Mouse (Mus musculus): ENCODE data around the gene Slc44a5. TPM values are rescaled to one million over a fixed set of nuclear protein-coding genes. Genes with fewer than 3 reads are reported as not detected.

The Slc44a5 gene
- total RNA-seq, 1 experiment = 0.09 TPM

DNA sequence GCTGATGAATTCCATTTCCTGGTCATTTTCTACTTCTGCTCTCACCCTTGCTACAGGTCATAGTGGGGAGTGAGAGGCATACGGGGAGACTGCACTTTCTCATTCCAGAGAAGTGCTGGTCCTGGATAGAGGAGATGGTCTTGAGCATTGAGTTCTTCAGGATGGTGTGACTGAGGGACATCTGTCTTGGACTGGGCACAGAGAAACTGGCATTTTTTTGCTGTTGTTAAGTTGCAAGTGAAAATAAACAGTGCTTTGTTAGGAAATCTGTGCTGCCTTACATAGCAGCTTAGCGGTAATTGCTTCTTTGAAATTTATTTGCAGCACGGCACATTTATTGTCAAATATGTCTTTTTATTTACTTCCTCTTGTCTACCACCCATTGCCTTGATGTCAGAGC lies 154.0 kb downstream of the Slc44a5 start:
- H3K9ac ChIP-seq (ENCODE audit: insufficient read depth, low read depth, low read length, poor library complexity, severe bottlenecking) = no peak overlapping the region
- H3K27ac ChIP-seq (ENCODE audit: insufficient read depth, low read depth, low read length, poor library complexity, severe bottlenecking) = no peak overlapping the region
- H3K4me1 ChIP-seq (ENCODE audit: control insufficient read depth in 2 of 2, insufficient read depth in 2 of 2, low read length in 2 of 2, poor library complexity in 1 of 2) = no peaks in the 10 kb centered on the region
- in situ Hi-C loops (cut with MboI; ENCODE audit: low sequenced_read_pairs in 2 of 2, unreplicated experiment in 2 of 2) = no loop called here
- no peak for DNase-seq (ENCODE audit: low read depth, low spot score)
- H3K4me3 ChIP-seq (ENCODE audit: insufficient read depth in 1 of 2, low read depth in 1 of 2, low read length in 2 of 2, poor library complexity in 1 of 2, severe bottlenecking in 1 of 2) = no peak overlapping the region
- H3K9me3 ChIP-seq (ENCODE audit: control insufficient read depth, insufficient read depth, low read depth, low read length) = no peaks in the 10 kb centered on the region
- TF ChIP-seq HCFC1 (IDR thresholded peaks at IDR 0.05; ENCODE audit: borderline replicate concordance, insufficient read depth, low read length) = no peak
- TF ChIP-seq CHD2 (IDR thresholded peaks at IDR 0.05; ENCODE audit: low read depth, low read length) = no peak
- no peak for TF ChIP-seq ZNF384 (IDR thresholded peaks at IDR 0.05; ENCODE audit: low read depth, low read length)
- TF ChIP-seq ZC3H11A (IDR thresholded peaks at IDR 0.05; ENCODE audit: borderline replicate concordance, low read depth, low read length) = no peak
- no peak for TF ChIP-seq MAFK (IDR thresholded peaks at IDR 0.05; ENCODE audit: insufficient read depth, low read depth, low read length)
- H3K36me3 ChIP-seq (ENCODE audit: control insufficient read depth, insufficient read depth, low read length, poor library complexity, severe bottlenecking) = no peaks in the 10 kb centered on the region

DNA sequence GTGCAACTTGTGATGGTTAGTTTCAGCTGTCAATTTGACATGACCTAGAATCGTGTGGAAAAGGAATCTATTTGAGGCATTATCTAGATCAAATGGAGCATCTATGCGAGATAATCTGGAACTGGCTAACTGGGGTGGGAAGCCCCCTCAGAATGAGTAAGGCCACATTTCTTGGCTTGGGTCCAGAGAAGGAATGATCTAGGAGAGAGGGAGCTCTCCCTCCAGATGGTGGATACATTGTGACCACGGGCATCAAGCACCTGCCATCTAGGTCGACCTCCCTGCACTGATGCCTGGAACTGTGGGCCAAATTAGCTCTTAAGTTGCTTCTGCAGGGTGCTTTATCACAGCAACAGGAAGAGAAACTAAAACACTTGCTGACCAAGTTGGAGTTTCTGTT lies 155.8 kb downstream of the Slc44a5 start:
- DNase-seq (ENCODE audit: low read depth, low spot score) = no peak
- in situ Hi-C loops (cut with MboI; ENCODE audit: low sequenced_read_pairs in 2 of 2, unreplicated experiment in 2 of 2) = no loop called here
- H3K4me1 ChIP-seq (ENCODE audit: control insufficient read depth in 2 of 2, insufficient read depth in 2 of 2, low read length in 2 of 2, poor library complexity in 1 of 2) = no peaks in the 10 kb centered on the region
- no peak overlapping the region for H3K27ac ChIP-seq (ENCODE audit: insufficient read depth, low read depth, low read length, poor library complexity, severe bottlenecking)
- TF ChIP-seq CHD2 (IDR thresholded peaks at IDR 0.05; ENCODE audit: low read depth, low read length) (no peak), ZC3H11A (IDR thresholded peaks at IDR 0.05; ENCODE audit: borderline replicate concordance, low read depth, low read length) (no peak), ZNF384 (IDR thresholded peaks at IDR 0.05; ENCODE audit: low read depth, low read length) (no peak), MAFK (IDR thresholded peaks at IDR 0.05; ENCODE audit: insufficient read depth, low read depth, low read length) (no peak), HCFC1 (IDR thresholded peaks at IDR 0.05; ENCODE audit: borderline replicate concordance, insufficient read depth, low read length) (no peak)
- no peaks in the 10 kb centered on the region for H3K9me3 ChIP-seq (ENCODE audit: control insufficient read depth, insufficient read depth, low read depth, low read length)
- H3K9ac ChIP-seq (ENCODE audit: insufficient read depth, low read depth, low read length, poor library complexity, severe bottlenecking) = no peak overlapping the region
- no peak overlapping the region for H3K4me3 ChIP-seq (ENCODE audit: insufficient read depth in 1 of 2, low read depth in 1 of 2, low read length in 2 of 2, poor library complexity in 1 of 2, severe bottlenecking in 1 of 2)
- H3K36me3 ChIP-seq (ENCODE audit: control insufficient read depth, insufficient read depth, low read length, poor library complexity, severe bottlenecking) = no peaks in the 10 kb centered on the region

DNA sequence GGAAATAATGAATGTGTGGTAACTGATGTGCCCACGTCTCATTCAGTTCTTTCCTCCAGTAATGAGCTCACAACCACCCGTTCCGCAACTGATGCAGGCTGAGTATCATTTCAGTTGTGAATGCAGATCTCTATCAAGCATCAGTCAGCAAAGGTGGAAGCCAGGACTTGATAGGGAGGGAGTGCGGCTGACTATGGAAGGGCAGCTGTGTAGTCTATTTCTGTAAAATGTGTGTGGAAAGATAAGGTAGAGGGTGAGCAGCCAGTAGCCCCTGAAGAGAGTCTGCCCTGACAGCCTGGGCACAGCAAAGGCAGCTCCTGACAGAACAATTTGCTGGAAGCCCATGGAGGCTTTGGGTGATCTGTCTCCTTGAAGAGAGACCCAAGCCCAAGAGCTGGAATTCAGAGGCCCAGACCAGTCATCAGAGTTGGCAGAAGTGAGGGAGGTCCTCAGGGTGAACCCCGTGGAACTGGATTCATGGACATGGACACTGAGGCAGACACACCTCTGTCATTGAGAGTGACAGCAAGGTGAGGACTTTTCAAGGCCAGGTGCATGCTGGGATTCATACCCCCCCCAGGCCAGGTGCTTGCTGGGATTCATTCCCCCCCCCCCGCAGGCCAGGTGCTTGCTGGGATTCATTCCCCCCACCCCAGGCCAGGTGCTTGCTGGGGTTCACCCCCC lies 157.3 kb downstream of the Slc44a5 start:
- in situ Hi-C loops (cut with MboI; ENCODE audit: low sequenced_read_pairs in 2 of 2, unreplicated experiment in 2 of 2) = no loop called here

DNA sequence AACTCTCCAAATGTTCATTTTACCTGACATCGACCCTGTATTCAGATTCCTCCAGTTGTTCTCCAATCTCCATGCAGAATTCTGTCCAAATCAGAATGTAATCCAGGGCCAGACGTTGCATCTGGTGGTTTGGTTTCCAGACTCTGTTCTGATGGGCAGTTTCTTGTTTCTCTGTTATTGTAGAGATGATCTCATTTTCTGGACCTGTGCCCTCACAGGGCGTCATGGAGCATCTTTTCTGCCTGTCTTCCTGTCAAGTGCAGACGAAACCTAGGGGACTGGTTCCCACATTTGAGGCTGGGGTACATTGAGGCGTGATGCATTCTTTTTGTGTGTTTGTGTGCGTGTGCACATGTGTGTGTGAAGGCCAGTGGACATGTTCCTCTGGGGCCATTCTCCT lies 160.8 kb downstream of the Slc44a5 start:
- TF ChIP-seq MAFK (IDR thresholded peaks at IDR 0.05; ENCODE audit: insufficient read depth, low read depth, low read length) (no peak), ZNF384 (IDR thresholded peaks at IDR 0.05; ENCODE audit: low read depth, low read length) (no peak), ZC3H11A (IDR thresholded peaks at IDR 0.05; ENCODE audit: borderline replicate concordance, low read depth, low read length) (no peak), HCFC1 (IDR thresholded peaks at IDR 0.05; ENCODE audit: borderline replicate concordance, insufficient read depth, low read length) (no peak), CHD2 (IDR thresholded peaks at IDR 0.05; ENCODE audit: low read depth, low read length) (no peak)
- H3K4me1 ChIP-seq (ENCODE audit: control insufficient read depth in 2 of 2, insufficient read depth in 2 of 2, low read length in 2 of 2, poor library complexity in 1 of 2) = no peaks in the 10 kb centered on the region
- no peaks in the 10 kb centered on the region for H3K36me3 ChIP-seq (ENCODE audit: control insufficient read depth, insufficient read depth, low read length, poor library complexity, severe bottlenecking)
- H3K4me3 ChIP-seq (ENCODE audit: insufficient read depth in 1 of 2, low read depth in 1 of 2, low read length in 2 of 2, poor library complexity in 1 of 2, severe bottlenecking in 1 of 2) = no peak overlapping the region
- H3K9ac ChIP-seq (ENCODE audit: insufficient read depth, low read depth, low read length, poor library complexity, severe bottlenecking) = no peak overlapping the region
- H3K9me3 ChIP-seq (ENCODE audit: control insufficient read depth, insufficient read depth, low read depth, low read length) = no peaks in the 10 kb centered on the region
- no peak overlapping the region for H3K27ac ChIP-seq (ENCODE audit: insufficient read depth, low read depth, low read length, poor library complexity, severe bottlenecking)
- DNase-seq (ENCODE audit: low read depth, low spot score) = no peak
- in situ Hi-C loops (cut with MboI; ENCODE audit: low sequenced_read_pairs in 2 of 2, unreplicated experiment in 2 of 2) = no loop called here

More for the DNA sequence above, 157.3 kb downstream of the Slc44a5 start:
- TF ChIP-seq ZNF384 (IDR thresholded peaks at IDR 0.05; ENCODE audit: low read depth, low read length) (no peak), MAFK (IDR thresholded peaks at IDR 0.05; ENCODE audit: insufficient read depth, low read depth, low read length) (no peak), CHD2 (IDR thresholded peaks at IDR 0.05; ENCODE audit: low read depth, low read length) (no peak), HCFC1 (IDR thresholded peaks at IDR 0.05; ENCODE audit: borderline replicate concordance, insufficient read depth, low read length) (no peak), ZC3H11A (IDR thresholded peaks at IDR 0.05; ENCODE audit: borderline replicate concordance, low read depth, low read length) (no peak)
- Histone ChIP-seq H3K9me3 (ENCODE audit: control insufficient read depth, insufficient read depth, low read depth, low read length) (no peaks in the 10 kb centered on the region), H3K4me1 (ENCODE audit: control insufficient read depth in 2 of 2, insufficient read depth in 2 of 2, low read length in 2 of 2, poor library complexity in 1 of 2) (no peaks in the 10 kb centered on the region), H3K9ac (ENCODE audit: insufficient read depth, low read depth, low read length, poor library complexity, severe bottlenecking) (no peak overlapping the region), H3K36me3 (ENCODE audit: control insufficient read depth, insufficient read depth, low read length, poor library complexity, severe bottlenecking) (no peaks in the 10 kb centered on the region), H3K4me3 (ENCODE audit: insufficient read depth in 1 of 2, low read depth in 1 of 2, low read length in 2 of 2, poor library complexity in 1 of 2, severe bottlenecking in 1 of 2) (no peak overlapping the region), H3K27ac (ENCODE audit: insufficient read depth, low read depth, low read length, poor library complexity, severe bottlenecking) (no peak overlapping the region)
- no peak for DNase-seq (ENCODE audit: low read depth, low spot score)
